Mouse (Mus musculus): ENCODE results near the gene Gmcl1.

DNA sequence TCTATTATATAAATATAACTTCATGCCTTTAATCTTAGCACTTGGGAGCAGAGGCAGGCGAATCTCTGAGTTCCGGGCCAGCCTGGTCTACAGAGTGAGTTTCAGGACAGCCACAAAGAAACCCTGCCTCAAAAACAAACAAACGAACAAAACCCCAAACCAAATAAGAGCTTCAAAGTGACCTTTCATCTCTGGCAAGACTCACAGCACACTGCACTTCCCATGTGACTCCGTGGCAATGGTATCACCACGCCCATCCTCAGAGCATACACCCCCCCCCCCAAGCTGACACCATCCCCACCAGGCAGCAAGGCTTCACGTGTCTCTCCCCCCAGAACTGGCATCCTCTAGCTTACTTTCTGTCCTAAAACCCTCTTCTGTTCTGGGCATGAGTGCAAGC, 35.3 kb downstream of the Gmcl1 start:
- TF ChIP-seq EP300 (IDR thresholded peaks at IDR 0.05; ENCODE audit: low read depth) (no peak), CTCF (IDR thresholded peaks at IDR 0.05; ENCODE audit: low read depth) (no peak)

All from heart, postnatal 0 days (tissue).